Mouse (Mus musculus): Measurements from ENCODE around the gene Myh7b. TPM values are rescaled to one million over a fixed set of nuclear protein-coding genes. Genes with fewer than 3 reads are reported as not detected.
A peak's percentile ranks its signal among the peaks of the same experiment; 100 is the strongest.

The Myh7b gene
- polyA plus RNA-seq, 1 experiment from 2014 or later: 0.54 TPM

GRCm38 (mm10) chr2:155679586-155680110 is 68.6 kb downstream of the Myh7b start:
- Histone ChIP-seq H3K36me3 (ENCODE audit: insufficient read depth, low read length) (no peaks in the 10 kb centered on the region), H3K4me3 (ENCODE audit: low read depth, low read length) (no peak overlapping the region), H3K9me3 (ENCODE audit: low read length) (no peaks in the 10 kb centered on the region), H3K27me3 (replicated peaks; ENCODE audit: insufficient read depth, low read length) (no peaks in the 10 kb centered on the region), H3K4me1 (ENCODE audit: insufficient read depth, low read depth, low read length) (no peaks in the 10 kb centered on the region), H3K9ac (replicated peaks; ENCODE audit: low read depth) (no peak overlapping the region), H3K27ac (ENCODE audit: low read length) (no peak overlapping the region), H3K4me2 (replicated peaks; ENCODE audit: low read depth, low read length) (no peak overlapping the region)
- DNase-seq (ENCODE audit: low spot score) (no peak), ATAC-seq (no peak)
- WGBS: 87% methylated on average over 4 of the region's 4 CpGs
- TF ChIP-seq EP300 (IDR thresholded peaks at IDR 0.05) (no peak), CTCF (IDR thresholded peaks at IDR 0.05) (no peak)

- TF ChIP-seq CTCF (IDR thresholded peaks at IDR 0.05) (no peak), EP300 (IDR thresholded peaks at IDR 0.05) (no peak)
- 56% methylated on average over 5 of the region's 5 CpGs for WGBS
Measured at GRCm38 (mm10) chr2:155680591-155680990, 69.6 kb downstream of the Myh7b start.

GRCm38 (mm10) chr2:155681194-155681593 is 70.2 kb downstream of the Myh7b start:
- H3K9ac ChIP-seq (replicated peaks; ENCODE audit: low read depth): no peak overlapping the region

More at GRCm38 (mm10) chr2:155680591-155680990, 69.6 kb downstream of the Myh7b start:
- no peaks in the 10 kb centered on the region for H3K9me3 ChIP-seq (ENCODE audit: low read length)
- H3K4me1 ChIP-seq (ENCODE audit: insufficient read depth, low read depth, low read length): no peaks in the 10 kb centered on the region
- DNase-seq (ENCODE audit: low spot score) (no peak), ATAC-seq (no peak)
- no peak overlapping the region for H3K9ac ChIP-seq (replicated peaks; ENCODE audit: low read depth)
- no peak overlapping the region for H3K4me2 ChIP-seq (replicated peaks; ENCODE audit: low read depth, low read length)
- no peak overlapping the region for H3K27ac ChIP-seq (ENCODE audit: low read length)
- H3K27me3 ChIP-seq (replicated peaks; ENCODE audit: insufficient read depth, low read length): no peaks in the 10 kb centered on the region
- H3K4me3 ChIP-seq (ENCODE audit: low read depth, low read length): no peak overlapping the region
- H3K36me3 ChIP-seq (ENCODE audit: insufficient read depth, low read length): no peaks in the 10 kb centered on the region

GRCm38 (mm10) chr2:155681874-155682273 is 70.9 kb downstream of the Myh7b start:
- Histone ChIP-seq H3K9ac (replicated peaks; ENCODE audit: low read depth) (no peak overlapping the region), H3K27me3 (replicated peaks; ENCODE audit: insufficient read depth, low read length) (no peaks in the 10 kb centered on the region), H3K27ac (ENCODE audit: low read length) (no peak overlapping the region), H3K36me3 (ENCODE audit: insufficient read depth, low read length) (no peaks in the 10 kb centered on the region), H3K4me1 (ENCODE audit: insufficient read depth, low read depth, low read length) (no peaks in the 10 kb centered on the region), H3K4me2 (replicated peaks; ENCODE audit: low read depth, low read length) (no peak overlapping the region), H3K9me3 (ENCODE audit: low read length) (no peaks in the 10 kb centered on the region), H3K4me3 (ENCODE audit: low read depth, low read length) (no peak overlapping the region)
- TF ChIP-seq CTCF (IDR thresholded peaks at IDR 0.05) (no peak), EP300 (IDR thresholded peaks at IDR 0.05) (no peak)
- ATAC-seq (no peak), DNase-seq (ENCODE audit: low spot score) (no peak)
- 76% methylated on average over 2 of the region's 2 CpGs for WGBS

More at GRCm38 (mm10) chr2:155681194-155681593, 70.2 kb downstream of the Myh7b start:
- no peaks in the 10 kb centered on the region for H3K4me1 ChIP-seq (ENCODE audit: insufficient read depth, low read depth, low read length)
- H3K4me3 ChIP-seq (ENCODE audit: low read depth, low read length): no peak overlapping the region
- no peaks in the 10 kb centered on the region for H3K36me3 ChIP-seq (ENCODE audit: insufficient read depth, low read length)
- DNase-seq (ENCODE audit: low spot score) (no peak), ATAC-seq (no peak)
- 56% methylated on average over 8 of the region's 8 CpGs for WGBS
- no peaks in the 10 kb centered on the region for H3K9me3 ChIP-seq (ENCODE audit: low read length)
- 0 out of 2 replicates have a peak, but pooled peaks have one; percentile 29 for TF ChIP-seq EP300 (IDR thresholded peaks at IDR 0.05)
- TF ChIP-seq CTCF (IDR thresholded peaks at IDR 0.05): no peak
- no peaks in the 10 kb centered on the region for H3K27me3 ChIP-seq (replicated peaks; ENCODE audit: insufficient read depth, low read length)
- no peak overlapping the region for H3K27ac ChIP-seq (ENCODE audit: low read length)
- H3K4me2 ChIP-seq (replicated peaks; ENCODE audit: low read depth, low read length): no peak overlapping the region

- no peaks in the 10 kb centered on the region for H3K27me3 ChIP-seq (replicated peaks; ENCODE audit: insufficient read depth, low read length)
- no peak for DNase-seq (ENCODE audit: low spot score)
- no peaks in the 10 kb centered on the region for H3K4me1 ChIP-seq (ENCODE audit: insufficient read depth, low read depth, low read length)
- ATAC-seq: no peak
- WGBS: 71% methylated on average over 3 of the region's 3 CpGs
- TF ChIP-seq CTCF (IDR thresholded peaks at IDR 0.05) (no peak), EP300 (IDR thresholded peaks at IDR 0.05) (no peak)
- H3K9me3 ChIP-seq (ENCODE audit: low read length): no peaks in the 10 kb centered on the region
- H3K36me3 ChIP-seq (ENCODE audit: insufficient read depth, low read length): no peaks in the 10 kb centered on the region
- no peak overlapping the region for H3K4me3 ChIP-seq (ENCODE audit: low read depth, low read length)
- no peak overlapping the region for H3K4me2 ChIP-seq (replicated peaks; ENCODE audit: low read depth, low read length)
- no peak overlapping the region for H3K9ac ChIP-seq (replicated peaks; ENCODE audit: low read depth)
- H3K27ac ChIP-seq (ENCODE audit: low read length): no peak overlapping the region
Measured at GRCm38 (mm10) chr2:155683137-155683536, 72.1 kb downstream of the Myh7b start.

- TF ChIP-seq EP300 (IDR thresholded peaks at IDR 0.05) (no peak), CTCF (IDR thresholded peaks at IDR 0.05) (no peak)
- H3K9me3 ChIP-seq (ENCODE audit: low read length): no peaks in the 10 kb centered on the region
- no peak overlapping the region for H3K4me3 ChIP-seq (ENCODE audit: low read depth, low read length)
- no peaks in the 10 kb centered on the region for H3K36me3 ChIP-seq (ENCODE audit: insufficient read depth, low read length)
- ATAC-seq (no peak), DNase-seq (ENCODE audit: low spot score) (no peak)
- no peaks in the 10 kb centered on the region for H3K4me1 ChIP-seq (ENCODE audit: insufficient read depth, low read depth, low read length)
- no peak overlapping the region for H3K4me2 ChIP-seq (replicated peaks; ENCODE audit: low read depth, low read length)
- H3K27me3 ChIP-seq (replicated peaks; ENCODE audit: insufficient read depth, low read length): no peaks in the 10 kb centered on the region
- H3K9ac ChIP-seq (replicated peaks; ENCODE audit: low read depth): no peak overlapping the region
- no peak overlapping the region for H3K27ac ChIP-seq (ENCODE audit: low read length)
- 92% methylated on average over 5 of the region's 5 CpGs for WGBS
Measured at GRCm38 (mm10) chr2:155683821-155684220, 72.8 kb downstream of the Myh7b start.

MicroRNAs within 50 kb of the gene (microRNA counts, 519-probe panel; counts per million panel counts)
- microRNA mmu-miR-499: not detected

Small RNA genes within 50 kb of the gene (microRNA-seq; reads per million reads assigned to microRNA genes)
- 14.0 reads per million, percentile 26 among the genes with 10 or more reads in this experiment for gene Mir499

Other genes with a start within 250 kb of the Myh7b start
- 30.4 and 32.6 TPM in 2 replicates for gene Trp53inp2, start 230.2 kb upstream of the Myh7b start, polyA plus RNA-seq (2015; fragmentation: Nextera tagmentation; extraction: Ambion mirVana)
- gene Ncoa6, start 137.3 kb upstream of the Myh7b start, polyA plus RNA-seq (2015; fragmentation: Nextera tagmentation; extraction: Ambion mirVana): 16.7 and 20.0 TPM in 2 replicates
- 15.0 and 16.8 TPM in 2 replicates for gene Acss2, start 93.3 kb upstream of the Myh7b start, polyA plus RNA-seq (2015; fragmentation: Nextera tagmentation; extraction: Ambion mirVana)
- 1.0 and 1.2 TPM in 2 replicates for gene Ggt7, start 93.0 kb upstream of the Myh7b start, polyA plus RNA-seq (2015; fragmentation: Nextera tagmentation; extraction: Ambion mirVana)
- gene Gss, start 18.4 kb upstream of the Myh7b start, polyA plus RNA-seq (2015; fragmentation: Nextera tagmentation; extraction: Ambion mirVana): 37.1 and 39.4 TPM in 2 replicates
- 83.5 and 86.0 TPM in 2 replicates for gene Trpc4ap, start 81.2 kb downstream of the Myh7b start, polyA plus RNA-seq (2015; fragmentation: Nextera tagmentation; extraction: Ambion mirVana)
- 46.6 and 47.3 TPM in 2 replicates for gene Edem2, start 118.3 kb downstream of the Myh7b start, polyA plus RNA-seq (2015; fragmentation: Nextera tagmentation; extraction: Ambion mirVana)
- not detected in 2 replicates for gene Gm17581, start 124.7 kb downstream of the Myh7b start, polyA plus RNA-seq (2015; fragmentation: Nextera tagmentation; extraction: Ambion mirVana)
- gene Procr, start 139.9 kb downstream of the Myh7b start, polyA plus RNA-seq (2015; fragmentation: Nextera tagmentation; extraction: Ambion mirVana): 9.1 and 9.7 TPM in 2 replicates
- gene Mmp24, start 164.1 kb downstream of the Myh7b start, polyA plus RNA-seq (2015; fragmentation: Nextera tagmentation; extraction: Ambion mirVana): 0.05 and 0.11 TPM in 2 replicates
- 31.4 and 32.9 TPM in 2 replicates for gene BC029722, start 208.2 kb downstream of the Myh7b start, polyA plus RNA-seq (2015; fragmentation: Nextera tagmentation; extraction: Ambion mirVana)
- 127 and 141 TPM in 2 replicates for gene Eif6, start 215.7 kb downstream of the Myh7b start, polyA plus RNA-seq (2015; fragmentation: Nextera tagmentation; extraction: Ambion mirVana)
- gene Fam83c, start 223.6 kb downstream of the Myh7b start, polyA plus RNA-seq (2015; fragmentation: Nextera tagmentation; extraction: Ambion mirVana): 0.04 TPM in 1 of 2 replicates, not detected in the other

Measured in lung, postnatal 0 days (tissue).